Mouse (Mus musculus) ES-Bruce4 (cell line): ENCODE results near the gene Ctnna2.

Experiments used
- CTCF ChIP-seq: IDR thresholded peaks from one replicate; pipeline ENCODE4 v1.8.1; 2011; ENCODE audit warnings: low read depth, low read length
- EP300 ChIP-seq: IDR thresholded peaks from 2 replicates; pipeline ENCODE4 v1.6.1; 2011; ENCODE audit warnings: low read depth, low read length; ENCODE audit not compliant: insufficient read depth
- POLR2A ChIP-seq: IDR thresholded peaks from one replicate; pipeline ENCODE4 v1.8.1; 2011; ENCODE audit warnings: low read length; ENCODE audit not compliant: insufficient read depth

- TF ChIP-seq CTCF (no peak), POLR2A (no peak), EP300 (no peak)
These were observed 554.7 kb downstream of the Ctnna2 start for GRCm38 (mm10) chr6:77424826-77425225.
